Mouse (Mus musculus): ENCODE results near the gene Tep1.

The Tep1 gene

DNA sequence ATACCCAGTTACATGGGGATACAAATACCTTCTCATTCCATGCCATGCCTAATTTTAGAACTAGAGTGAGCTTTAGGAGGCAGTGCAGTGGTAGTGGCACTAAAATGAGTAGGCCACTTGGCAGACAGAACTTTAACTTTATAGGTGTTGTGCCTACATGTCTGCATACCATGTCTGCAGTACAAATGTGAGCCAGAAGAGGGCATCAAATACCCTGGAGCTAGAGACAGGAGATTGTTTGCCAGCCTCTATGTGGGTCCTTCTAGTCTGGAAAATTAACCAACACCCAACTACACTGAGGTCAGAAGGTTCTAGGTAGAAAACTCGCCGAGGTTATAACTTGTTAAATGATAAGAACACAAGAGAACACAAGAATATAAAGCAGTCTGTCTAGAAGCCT lies 71.8 kb downstream of the Tep1 start:
- no peak for ATAC-seq (ENCODE audit: insufficient number of reproducible peaks, low FRiP score, low TSS enrichment)

- ATAC-seq (ENCODE audit: insufficient number of reproducible peaks, low FRiP score, low TSS enrichment) = no peak
These were observed 73.9 kb downstream of the Tep1 start for GRCm38 (mm10) chr14:50796464-50796863.

GRCm38 (mm10) chr14:50795965-50796364 lies 74.4 kb downstream of the Tep1 start:
- no peak for ATAC-seq (ENCODE audit: insufficient number of reproducible peaks, low FRiP score, low TSS enrichment)

DNA sequence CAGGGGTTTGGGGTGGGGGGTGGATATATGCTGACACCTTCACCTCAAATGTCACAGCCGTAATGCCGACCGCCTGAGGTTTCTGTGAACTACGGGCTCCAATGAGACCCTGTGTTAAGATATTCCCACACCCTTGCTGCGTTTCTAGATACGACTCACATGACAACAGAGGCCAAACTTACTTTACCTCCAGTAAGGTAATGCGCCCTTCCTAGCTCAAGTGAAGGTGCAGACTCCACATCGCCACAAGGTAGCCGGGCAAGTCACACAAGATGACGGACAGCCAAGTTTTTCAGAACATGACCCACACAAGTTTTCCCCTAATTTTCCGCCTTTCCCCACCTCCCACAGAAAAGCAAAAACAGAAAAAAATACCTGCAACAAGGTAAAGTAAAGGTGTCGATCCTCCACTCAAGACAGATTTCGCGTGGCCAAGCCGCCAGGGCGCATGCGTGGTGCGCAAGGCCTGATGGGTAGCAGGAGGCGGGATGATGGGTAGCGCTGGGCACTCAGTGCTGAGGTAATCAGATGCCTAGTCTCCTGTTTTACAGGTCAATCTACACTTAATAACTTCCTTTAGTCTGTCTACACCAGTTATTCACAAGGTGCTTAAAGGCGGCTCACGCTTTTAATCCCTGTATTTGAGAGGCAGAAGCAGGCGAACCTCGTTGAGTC lies 75.0 kb downstream of the Tep1 start:
- ATAC-seq (ENCODE audit: insufficient number of reproducible peaks, low FRiP score, low TSS enrichment) = no peak

DNA sequence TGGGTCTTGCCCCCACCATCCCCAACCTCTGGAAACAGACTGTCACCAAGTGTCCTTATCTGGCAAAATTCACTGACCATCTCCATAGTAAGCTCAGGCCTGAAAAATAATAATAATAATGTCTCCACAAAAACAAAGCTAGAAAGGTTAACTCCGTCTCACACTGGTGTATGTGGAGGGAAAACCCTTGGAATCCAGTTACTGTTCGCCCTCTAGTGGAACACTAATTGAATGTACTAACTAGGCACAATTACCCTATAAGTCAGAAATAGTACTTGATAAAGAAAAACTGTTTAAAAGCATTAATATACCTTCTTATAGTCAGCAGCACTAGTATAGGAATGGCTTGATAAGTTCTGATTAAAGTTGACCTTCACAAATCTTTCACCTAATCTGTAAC lies 82.2 kb downstream of the Tep1 start:
- ATAC-seq (ENCODE audit: insufficient number of reproducible peaks, low FRiP score, low TSS enrichment) = no peak

GRCm38 (mm10) chr14:50785251-50785637 lies 85.1 kb downstream of the Tep1 start, which contains the start of gene Ttc5:
Ttc5 (minus strand) TSS chr14:50785519.
- peak; percentile 95 for ATAC-seq (ENCODE audit: insufficient number of reproducible peaks, low FRiP score, low TSS enrichment)

- no peak for ATAC-seq (ENCODE audit: insufficient number of reproducible peaks, low FRiP score, low TSS enrichment)
These were observed 85.7 kb downstream of the Tep1 start for GRCm38 (mm10) chr14:50784391-50785250.

DNA sequence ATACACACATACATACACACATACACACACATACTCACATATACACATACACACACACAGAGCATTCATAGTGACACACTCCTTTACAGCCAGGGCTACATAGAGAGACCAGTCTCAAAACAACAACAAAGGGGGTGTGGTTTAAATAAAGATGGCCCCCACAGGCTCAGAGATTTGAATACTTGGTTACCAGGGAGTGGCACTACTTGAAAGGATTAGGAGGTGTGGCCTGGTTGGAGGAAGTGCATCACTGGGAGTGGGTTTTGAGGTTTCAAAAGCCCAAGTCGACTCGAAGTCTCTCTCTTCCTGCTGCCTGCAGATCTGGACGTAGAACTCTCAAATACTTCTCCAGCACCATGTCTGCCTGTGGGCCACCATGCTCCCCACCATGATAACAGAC lies 88.2 kb downstream of the Tep1 start:
- no peak for ATAC-seq (ENCODE audit: insufficient number of reproducible peaks, low FRiP score, low TSS enrichment)

All from cerebellum, adult (tissue).